Mouse (Mus musculus): Measurements from ENCODE around the gene 2610008E11Rik. TPM values are rescaled to one million over a fixed set of nuclear protein-coding genes. Genes with fewer than 3 reads are reported as not detected.

Gene 2610008E11Rik
- 22.9 and 35.1 TPM in 2 replicates for total RNA-seq (2014; rRNA removed)
- 24.4 and 26.1 TPM in 2 replicates for polyA plus RNA-seq (2015; fragmentation: Nextera tagmentation; extraction: Ambion mirVana)

GRCm38 (mm10) chr10:79097161-79097754, at the start of gene 2610008E11Rik:
Gene 2610008E11Rik (minus strand): TSS chr10:79097600.
- Histone ChIP-seq H3K27me3 (ENCODE audit: insufficient read depth, low read length) (no peaks in the 10 kb centered on the region), H3K9ac (replicated peaks; ENCODE audit: low read length, poor library complexity, severe bottlenecking) (peak within 1 kb of the TSS; percentile 87), H3K36me3 (ENCODE audit: insufficient read depth, low read length) (peaks cover 6% of the 10 kb centered on the region), H3K4me2 (ENCODE audit: low read depth, low read length, poor library complexity, severe bottlenecking) (peak within 1 kb of the TSS; percentile 74), H3K9me3 (ENCODE audit: low read length) (no peaks in the 10 kb centered on the region), H3K27ac (ENCODE audit: low read depth, low read length) (peak within 1 kb of the TSS; percentile 97), H3K4me1 (ENCODE audit: insufficient read depth, low read length) (peaks cover 14% of the 10 kb centered on the region), H3K4me3 (ENCODE audit: low read depth, low read length) (peak within 1 kb of the TSS; percentile 52)
- ATAC-seq (ENCODE audit: low FRiP score) (peak; percentile 100), DNase-seq (ENCODE audit: low spot score) (peak; percentile 99)
- under 1% methylated on average over 36 of the region's 36 CpGs for WGBS
- TF ChIP-seq CTCF (IDR thresholded peaks at IDR 0.05) = peak; percentile 22; the same call in 1 of the 2 replicates

- H3K27me3 ChIP-seq (ENCODE audit: insufficient read depth, low read length) = no peaks in the 10 kb centered on the region
- ATAC-seq (ENCODE audit: low FRiP score) = peak; percentile 72; the same call in 1 of the 2 replicates
- H3K4me2 ChIP-seq (ENCODE audit: low read depth, low read length, poor library complexity, severe bottlenecking) = no peak overlapping the region
- TF ChIP-seq CTCF (IDR thresholded peaks at IDR 0.05) = peak; percentile 93
- no peaks in the 10 kb centered on the region for H3K36me3 ChIP-seq (ENCODE audit: insufficient read depth, low read length)
- WGBS = 52% methylated on average over 4 of the region's 4 CpGs
- no peaks in the 10 kb centered on the region for H3K9me3 ChIP-seq (ENCODE audit: low read length)
- no peak overlapping the region for H3K27ac ChIP-seq (ENCODE audit: low read depth, low read length)
- no peak overlapping the region for H3K4me3 ChIP-seq (ENCODE audit: low read depth, low read length)
- no peak overlapping the region for H3K9ac ChIP-seq (replicated peaks; ENCODE audit: low read length, poor library complexity, severe bottlenecking)
- peak; percentile 91 for DNase-seq (ENCODE audit: low spot score)
- no peaks in the 10 kb centered on the region for H3K4me1 ChIP-seq (ENCODE audit: insufficient read depth, low read length)
Measured at GRCm38 (mm10) chr10:79116125-79116849, 18.9 kb upstream of the 2610008E11Rik start.

DNA sequence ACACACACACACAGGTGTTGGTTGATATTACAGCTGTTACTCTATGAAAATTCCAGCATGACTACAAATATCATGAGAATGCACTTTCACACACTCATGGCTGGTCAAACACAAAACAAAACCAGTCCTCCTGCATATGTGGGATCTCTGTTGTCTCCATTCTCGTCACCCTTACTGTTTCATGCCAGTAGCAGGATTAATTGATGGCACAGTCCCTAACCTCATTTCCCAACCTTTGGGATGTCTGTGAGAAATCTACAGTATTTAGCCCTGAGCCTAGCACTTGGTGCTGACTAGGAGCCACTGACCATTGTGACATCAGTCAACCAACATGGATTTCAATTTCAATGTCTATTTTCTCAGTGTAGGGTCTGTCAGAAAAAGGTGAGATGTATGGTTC, 17.7 kb upstream of the 2610008E11Rik start:
- DNase-seq (ENCODE audit: low spot score) (no peak), ATAC-seq (ENCODE audit: low FRiP score) (no peak)
- no peaks in the 10 kb centered on the region for H3K4me1 ChIP-seq (ENCODE audit: insufficient read depth, low read length)
- WGBS = 82% methylated on average over 1 of the region's 1 CpGs
- no peak overlapping the region for H3K27ac ChIP-seq (ENCODE audit: low read depth, low read length)
- no peaks in the 10 kb centered on the region for H3K27me3 ChIP-seq (ENCODE audit: insufficient read depth, low read length)
- no peak overlapping the region for H3K9ac ChIP-seq (replicated peaks; ENCODE audit: low read length, poor library complexity, severe bottlenecking)
- no peak for TF ChIP-seq CTCF (IDR thresholded peaks at IDR 0.05)
- H3K4me2 ChIP-seq (ENCODE audit: low read depth, low read length, poor library complexity, severe bottlenecking) = no peak overlapping the region
- H3K4me3 ChIP-seq (ENCODE audit: low read depth, low read length) = no peak overlapping the region
- H3K9me3 ChIP-seq (ENCODE audit: low read length) = no peaks in the 10 kb centered on the region
- no peaks in the 10 kb centered on the region for H3K36me3 ChIP-seq (ENCODE audit: insufficient read depth, low read length)

- Histone ChIP-seq H3K27me3 (ENCODE audit: insufficient read depth, low read length) (no peaks in the 10 kb centered on the region), H3K4me2 (ENCODE audit: low read depth, low read length, poor library complexity, severe bottlenecking) (no peak overlapping the region), H3K9ac (replicated peaks; ENCODE audit: low read length, poor library complexity, severe bottlenecking) (no peak overlapping the region), H3K9me3 (ENCODE audit: low read length) (no peaks in the 10 kb centered on the region), H3K36me3 (ENCODE audit: insufficient read depth, low read length) (no peaks in the 10 kb centered on the region), H3K4me3 (ENCODE audit: low read depth, low read length) (no peak overlapping the region), H3K4me1 (ENCODE audit: insufficient read depth, low read length) (no peaks in the 10 kb centered on the region), H3K27ac (ENCODE audit: low read depth, low read length) (no peak overlapping the region)
- ATAC-seq (ENCODE audit: low FRiP score) (no peak), DNase-seq (ENCODE audit: low spot score) (no peak)
- TF ChIP-seq CTCF (IDR thresholded peaks at IDR 0.05) = no peak
- 96% methylated on average over 5 of the region's 5 CpGs for WGBS
Measured at GRCm38 (mm10) chr10:79110482-79110881, 13.1 kb upstream of the 2610008E11Rik start.

DNA sequence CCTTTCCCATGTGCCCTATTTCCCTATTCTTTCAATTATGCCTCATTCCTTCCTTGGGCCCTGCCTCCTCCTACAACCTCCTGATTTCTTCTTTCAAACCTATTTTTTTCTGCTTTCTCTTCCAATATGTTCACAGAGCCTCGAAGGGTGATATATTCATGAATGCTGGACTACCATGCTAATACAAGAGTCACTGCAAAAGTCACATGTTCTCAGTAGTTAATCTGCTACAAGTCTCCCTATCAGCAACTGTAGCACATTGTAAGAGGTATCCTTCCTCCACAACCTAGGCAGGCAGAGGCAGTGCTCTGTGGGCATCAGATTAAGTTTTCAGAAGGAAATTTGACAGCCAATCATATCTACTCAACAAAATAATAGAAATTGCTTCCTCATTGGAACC, 11.8 kb upstream of the 2610008E11Rik start:
- 70% methylated on average over 1 of the region's 1 CpGs for WGBS
- Histone ChIP-seq H3K36me3 (ENCODE audit: insufficient read depth, low read length) (no peaks in the 10 kb centered on the region), H3K9ac (replicated peaks; ENCODE audit: low read length, poor library complexity, severe bottlenecking) (no peak overlapping the region), H3K4me1 (ENCODE audit: insufficient read depth, low read length) (no peaks in the 10 kb centered on the region), H3K4me2 (ENCODE audit: low read depth, low read length, poor library complexity, severe bottlenecking) (no peak overlapping the region), H3K27ac (ENCODE audit: low read depth, low read length) (no peak overlapping the region), H3K4me3 (ENCODE audit: low read depth, low read length) (no peak overlapping the region), H3K27me3 (ENCODE audit: insufficient read depth, low read length) (no peaks in the 10 kb centered on the region), H3K9me3 (ENCODE audit: low read length) (no peaks in the 10 kb centered on the region)
- ATAC-seq (ENCODE audit: low FRiP score) (no peak), DNase-seq (ENCODE audit: low spot score) (no peak)
- TF ChIP-seq CTCF (IDR thresholded peaks at IDR 0.05) = no peak

DNA sequence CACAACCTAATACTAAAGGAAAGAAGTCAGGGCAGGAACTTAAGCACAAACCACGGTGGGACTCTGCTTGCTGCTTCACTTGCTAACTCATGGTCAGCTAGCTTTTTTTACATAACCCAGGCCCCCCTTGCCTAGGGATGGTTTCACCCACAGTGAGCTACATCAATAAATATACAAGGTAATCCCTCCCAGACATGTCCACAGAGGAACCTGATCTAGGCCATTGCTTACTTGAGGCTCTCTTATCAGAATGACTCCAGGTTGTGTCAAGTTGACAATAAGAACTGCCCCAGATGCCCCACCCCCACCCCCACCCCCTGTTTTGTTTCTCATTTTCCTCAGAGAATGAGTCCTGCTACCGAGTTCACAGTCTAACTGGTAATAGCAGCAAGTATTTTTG, 10.1 kb upstream of the 2610008E11Rik start:
- Histone ChIP-seq H3K9me3 (ENCODE audit: low read length) (no peaks in the 10 kb centered on the region), H3K27ac (ENCODE audit: low read depth, low read length) (no peak overlapping the region), H3K4me3 (ENCODE audit: low read depth, low read length) (no peak overlapping the region), H3K4me1 (ENCODE audit: insufficient read depth, low read length) (no peaks in the 10 kb centered on the region), H3K36me3 (ENCODE audit: insufficient read depth, low read length) (no peaks in the 10 kb centered on the region), H3K9ac (replicated peaks; ENCODE audit: low read length, poor library complexity, severe bottlenecking) (no peak overlapping the region), H3K4me2 (ENCODE audit: low read depth, low read length, poor library complexity, severe bottlenecking) (no peak overlapping the region), H3K27me3 (ENCODE audit: insufficient read depth, low read length) (no peaks in the 10 kb centered on the region)
- WGBS = 73% methylated on average over 2 of the region's 2 CpGs
- no peak for DNase-seq (ENCODE audit: low spot score)
- ATAC-seq (ENCODE audit: low FRiP score) = no peak
- no peak for TF ChIP-seq CTCF (IDR thresholded peaks at IDR 0.05)
